Mouse (Mus musculus) CH12.LX (cell line): Measurements from ENCODE around the gene Cort. TPM values are rescaled to one million over a fixed set of nuclear protein-coding genes. Genes with fewer than 3 reads are reported as not detected.

ENCODE experiments used
- DNase-seq: peaks from one replicate; pipeline ENCODE4 v3.0.0-alpha.2; 2013; ENCODE audit errors: extremely low read depth
- H3K27ac ChIP-seq: 2 replicates; pipeline ENCODE4 v1.5.1; 2012; ENCODE audit warnings: low read depth, mild to moderate bottlenecking, control low read depth, moderate library complexity; ENCODE audit not compliant: insufficient read depth
- H3K27me3 ChIP-seq: replicated peaks from 2 replicates; pipeline ENCODE3; 2012; ENCODE audit warnings: inconsistent platforms
- H3K36me3 ChIP-seq, 2 experiments: replicated peaks in 1 of 2; 2 replicates each; pipeline versions ENCODE3 to v1.6.1; 2012; ENCODE audit warnings: inconsistent platforms in 1 of 2, low read length in 1 of 2, mild to moderate bottlenecking in 1 of 2, mixed read lengths in 1 of 2, moderate library complexity in 1 of 2; ENCODE audit not compliant: control insufficient read depth in 1 of 2, insufficient read depth in 1 of 2
- H3K4me1 ChIP-seq, 2 experiments: 2 replicates each; pipeline ENCODE4 v1.6.1; 2012; ENCODE audit warnings: inconsistent platforms in 1 of 2, moderate library complexity in 1 of 2; ENCODE audit not compliant: insufficient read depth in 2 of 2, control insufficient read depth in 1 of 2
- H3K4me2 ChIP-seq: 2 replicates; pipeline ENCODE4 v1.6.1; 2012; ENCODE audit warnings: low read depth, mild to moderate bottlenecking, control low read depth; ENCODE audit not compliant: poor library complexity, insufficient read depth, severe bottlenecking
- H3K4me3 ChIP-seq, 3 experiments: fragments of 150-350 bp in 1 of 3; sonication (generic) in 1 of 3; replicated peaks in 1 of 3; 2 replicates each; pipeline versions ENCODE3 to v1.5.1; 2011 to 2012; ENCODE audit warnings: low read depth in 2 of 3, low read length in 2 of 3, mild to moderate bottlenecking in 2 of 3, moderate library complexity in 2 of 3, control low read depth in 1 of 3, improper control_type of control experiment in 1 of 3, inconsistent platforms in 1 of 3, mixed read lengths in 1 of 3; ENCODE audit not compliant: poor library complexity in 1 of 3
- H3K79me2 ChIP-seq: replicated peaks from 2 replicates; pipeline ENCODE4 v1.6.1; 2012; ENCODE audit warnings: mild to moderate bottlenecking, moderate library complexity; ENCODE audit not compliant: control insufficient read depth, poor library complexity, insufficient read depth, severe bottlenecking; ENCODE audit errors: extremely low read depth
- H3K9ac ChIP-seq: 2 replicates; pipeline ENCODE4 v1.6.1; 2012; ENCODE audit warnings: low read depth, mild to moderate bottlenecking, control low read depth, moderate library complexity; ENCODE audit not compliant: insufficient read depth
- H3K9me3 ChIP-seq: replicated peaks from 2 replicates; pipeline ENCODE3; 2012; ENCODE audit warnings: low read length, inconsistent platforms, mixed read lengths
- BHLHE40 ChIP-seq: IDR thresholded peaks from 2 replicates; pipeline ENCODE4 v1.6.1; 2011; ENCODE audit warnings: mild to moderate bottlenecking, low read depth, low read length, improper control_type of control experiment
- CHD1 ChIP-seq: IDR thresholded peaks from 2 replicates; pipeline ENCODE4 v1.6.1; 2012; ENCODE audit warnings: low read depth, low read length, improper control_type of control experiment, inconsistent platforms
- CHD2 ChIP-seq: IDR thresholded peaks from 2 replicates; pipeline ENCODE4 v1.6.1; 2011; ENCODE audit warnings: low read length, improper control_type of control experiment
- CTCF ChIP-seq, 2 experiments: IDR thresholded peaks in 1 of 2; conservative IDR thresholded peaks in 1 of 2; 2 replicates each; pipeline ENCODE4 v1.5.1; 2011 to 2012; ENCODE audit warnings: low read depth in 2 of 2, low read length in 2 of 2, improper control_type of control experiment in 1 of 2, inconsistent platforms in 1 of 2, mild to moderate bottlenecking in 1 of 2, moderate library complexity in 1 of 2
- E2F4 ChIP-seq: IDR thresholded peaks from 2 replicates; pipeline ENCODE4 v1.6.1; 2011; ENCODE audit warnings: low read depth, low read length, improper control_type of control experiment; ENCODE audit not compliant: insufficient replicate concordance
- ELF1 ChIP-seq: IDR thresholded peaks from 2 replicates; pipeline ENCODE4 v1.6.1; 2014; ENCODE audit warnings: low read depth, mild to moderate bottlenecking, inconsistent platforms, low read length, improper control_type of control experiment
- EP300 ChIP-seq: IDR thresholded peaks from 2 replicates; pipeline ENCODE4 v1.6.1; 2011; ENCODE audit warnings: low read length, improper control_type of control experiment
- ETS1 ChIP-seq: conservative IDR thresholded peaks from 2 replicates; pipeline ENCODE4 v1.6.1; 2012; ENCODE audit warnings: low read depth, mild to moderate bottlenecking, inconsistent platforms, low read length, improper control_type of control experiment, moderate library complexity
- GABPA ChIP-seq: IDR thresholded peaks from 2 replicates; pipeline ENCODE4 v1.6.1; 2012; ENCODE audit warnings: low read depth, low read length, improper control_type of control experiment, inconsistent platforms; ENCODE audit not compliant: insufficient replicate concordance
- HCFC1 ChIP-seq: IDR thresholded peaks from 2 replicates; pipeline ENCODE4 v1.6.1; 2012; ENCODE audit warnings: low read depth, mild to moderate bottlenecking, inconsistent platforms, low read length, improper control_type of control experiment
- IRF4 ChIP-seq: IDR thresholded peaks from 2 replicates; pipeline ENCODE4 v1.6.1; 2014; ENCODE audit warnings: low read depth, mild to moderate bottlenecking, inconsistent platforms, low read length, improper control_type of control experiment
- JUN ChIP-seq: IDR thresholded peaks from 2 replicates; pipeline ENCODE4 v1.6.1; 2011; ENCODE audit warnings: low read depth, mild to moderate bottlenecking, low read length, improper control_type of control experiment, moderate library complexity; ENCODE audit not compliant: insufficient read depth
- JUND ChIP-seq: conservative IDR thresholded peaks from 2 replicates; pipeline ENCODE4 v1.6.1; 2011; ENCODE audit warnings: low read depth, low read length, improper control_type of control experiment
- KAT2A ChIP-seq: IDR thresholded peaks from 2 replicates; pipeline ENCODE4 v1.6.1; 2012; ENCODE audit warnings: low read length, improper control_type of control experiment, inconsistent platforms; ENCODE audit not compliant: insufficient replicate concordance
- MAFK ChIP-seq: IDR thresholded peaks from 2 replicates; pipeline ENCODE4 v1.6.1; 2011; ENCODE audit warnings: low read length, improper control_type of control experiment; ENCODE audit not compliant: insufficient replicate concordance
- MAX ChIP-seq: IDR thresholded peaks from 2 replicates; pipeline ENCODE4 v1.6.1; 2011; ENCODE audit warnings: low read length, improper control_type of control experiment
- MAZ ChIP-seq: IDR thresholded peaks from 2 replicates; pipeline ENCODE4 v1.6.1; 2012; ENCODE audit warnings: low read depth, mild to moderate bottlenecking, inconsistent platforms, low read length, improper control_type of control experiment, moderate library complexity
- MEF2A ChIP-seq: IDR thresholded peaks from 2 replicates; pipeline ENCODE4 v1.6.1; 2014; ENCODE audit warnings: low read depth, mild to moderate bottlenecking, inconsistent platforms, low read length, improper control_type of control experiment, borderline replicate concordance
- MXI1 ChIP-seq: IDR thresholded peaks from 2 replicates; pipeline ENCODE4 v1.6.1; 2011; ENCODE audit warnings: mild to moderate bottlenecking, low read depth, low read length, improper control_type of control experiment
- MYC ChIP-seq: IDR thresholded peaks from 2 replicates; pipeline ENCODE4 v1.6.1; 2011; ENCODE audit warnings: low read depth, mild to moderate bottlenecking, improper control_type of control experiment, low read length
- NELFE ChIP-seq: IDR thresholded peaks from 2 replicates; pipeline ENCODE4 v1.6.1; 2011; ENCODE audit warnings: low read depth, low read length, improper control_type of control experiment
- NRF1 ChIP-seq: IDR thresholded peaks from 2 replicates; pipeline ENCODE4 v1.6.1; 2014; ENCODE audit warnings: low read depth, mild to moderate bottlenecking, inconsistent platforms, low read length, improper control_type of control experiment, moderate library complexity
- PAX5 ChIP-seq: IDR thresholded peaks from 2 replicates; pipeline ENCODE4 v1.6.1; 2012; ENCODE audit warnings: low read length, inconsistent platforms, mixed read lengths
- POLR2A ChIP-seq: IDR thresholded peaks from 2 replicates; pipeline ENCODE4 v1.6.1; 2011; ENCODE audit warnings: low read depth, mild to moderate bottlenecking, improper control_type of control experiment, low read length
- POLR2AphosphoS2 ChIP-seq: IDR thresholded peaks from 2 replicates; pipeline ENCODE4 v1.6.1; 2011; ENCODE audit warnings: low read depth, low read length, improper control_type of control experiment
- RAD21 ChIP-seq: IDR thresholded peaks from 2 replicates; pipeline ENCODE4 v1.6.1; 2011; ENCODE audit warnings: low read depth, mild to moderate bottlenecking, low read length, improper control_type of control experiment, moderate library complexity
- RCOR1 ChIP-seq: conservative IDR thresholded peaks from 2 replicates; pipeline ENCODE4 v1.6.1; 2012; ENCODE audit warnings: low read depth, mild to moderate bottlenecking, inconsistent platforms, low read length, improper control_type of control experiment
- SIN3A ChIP-seq: IDR thresholded peaks from 2 replicates; pipeline ENCODE4 v1.6.1; 2012; ENCODE audit warnings: low read length, improper control_type of control experiment, inconsistent platforms
- SMC3 ChIP-seq: IDR thresholded peaks from 2 replicates; pipeline ENCODE4 v1.6.1; 2011; ENCODE audit warnings: low read depth, low read length, improper control_type of control experiment
- TBP ChIP-seq: conservative IDR thresholded peaks from 2 replicates; pipeline ENCODE4 v1.6.1; 2011; ENCODE audit warnings: low read depth, low read length, improper control_type of control experiment
- TCF12 ChIP-seq: IDR thresholded peaks from 2 replicates; pipeline ENCODE4 v1.6.1; 2014; ENCODE audit warnings: low read depth, mild to moderate bottlenecking, inconsistent platforms, low read length, improper control_type of control experiment
- UBTF ChIP-seq: IDR thresholded peaks from 2 replicates; pipeline ENCODE4 v1.6.1; 2012; ENCODE audit warnings: low read depth, mild to moderate bottlenecking, inconsistent platforms, low read length, improper control_type of control experiment, moderate library complexity
- USF1 ChIP-seq: IDR thresholded peaks from 2 replicates; pipeline ENCODE4 v1.6.1; 2014; ENCODE audit warnings: low read depth, mild to moderate bottlenecking, inconsistent platforms, low read length, improper control_type of control experiment
- USF2 ChIP-seq: conservative IDR thresholded peaks from 2 replicates; pipeline ENCODE4 v1.6.1; 2011; ENCODE audit warnings: low read depth, low read length, improper control_type of control experiment
- ZC3H11A ChIP-seq: IDR thresholded peaks from 2 replicates; pipeline ENCODE4 v1.6.1; 2012; ENCODE audit warnings: low read depth, mild to moderate bottlenecking, inconsistent platforms, low read length, improper control_type of control experiment
- ZKSCAN1 ChIP-seq: IDR thresholded peaks from 2 replicates; pipeline ENCODE4 v1.6.1; 2012; ENCODE audit warnings: low read depth, inconsistent platforms, low read length, improper control_type of control experiment, borderline replicate concordance
- ZMIZ1 ChIP-seq: IDR thresholded peaks from 2 replicates; pipeline ENCODE4 v1.6.1; 2012; ENCODE audit warnings: low read depth, mild to moderate bottlenecking, inconsistent platforms, low read length, improper control_type of control experiment
- ZNF384 ChIP-seq: IDR thresholded peaks from 2 replicates; pipeline ENCODE4 v1.6.1; 2012; ENCODE audit warnings: low read depth, low read length, improper control_type of control experiment, inconsistent platforms
- dilution Hi-C: fragments of 300-500 bp; cut with MboI; formaldehyde crosslinking; loops from 2 replicates; pipeline ENCODE4 v1.14.3; 2020; ENCODE audit warnings: low sequenced_read_pairs; ENCODE audit not compliant: extremely low pct_unique_long_range_greater_than_20kb, extremely low pct_ligation_motif_present
- in situ Hi-C: fragments of 300-500 bp; cut with MboI; formaldehyde crosslinking; loops from 3 replicates; pipeline ENCODE4 v1.14.3; 2019; ENCODE audit warnings: low sequenced_read_pairs, low pct_ligation_motif_present, low pct_unique_long_range_greater_than_20kb, mixed read lengths
- polyA plus RNA-seq: library from polyadenylated mRNA; unstranded; fragments of >175 nt; gene quantifications from 2 replicates; pipeline ENCODE4 v1.2.1, GENCODE M21; 2012; ENCODE audit warnings: low read depth; ENCODE audit not compliant: insufficient read length
- total RNA-seq, 2 experiments: library from RNA; depleted of rRNA; stranded (reverse); fragments of 300-350 nt in 1 of 2; fragments of >200 nt in 1 of 2; gene quantifications; 2 replicates each; pipeline ENCODE4 v1.2.3; 2012 to 2014

Gene Cort
- total and polyA plus RNA-seq, 3 experiments, result 0.59 to 0.94 TPM; not detected in 1

GRCm38 (mm10) chr4:149166957-149167611 lies 40.5 kb upstream of the Cort start:
- no peaks in the 10 kb centered on the region for H3K27me3 ChIP-seq
- peak; percentile 65 for DNase-seq
- H3K4me1 ChIP-seq, result peaks cover 0 to 54% of the 10 kb centered on the region in 2 experiments; a peak in 2 of 4 replicates
- no peaks in the 10 kb centered on the region for H3K9me3 ChIP-seq
- peak overlapping the region; percentile 77 for H3K9ac ChIP-seq
- TF ChIP-seq MEF2A (no peak), NRF1 (no peak), CTCF (conservative IDR thresholded peaks at IDR 0.05 in 1 of 2, IDR thresholded peaks at IDR 0.05 in 1 of 2; ENCODE audit: low read depth in 2 of 2, low read length in 2 of 2) (no peak), MYC (peak; percentile 96), BHLHE40 (peak; percentile 92), TCF12 (peak; percentile 51; the same call in 1 of the 2 replicates), SIN3A (no peak; the same call in none of the 2 replicates), POLR2A (peak; percentile 48; the same call in 1 of the 2 replicates), JUND (no peak), SMC3 (no peak), MAFK (no peak), EP300 (no peak), POLR2AphosphoS2 (no peak), MAX (peak; percentile 94), USF1 (no peak), MAZ (no peak), UBTF (no peak), HCFC1 (peak; percentile 21; the same call in 1 of the 2 replicates), ZMIZ1 (no peak), RAD21 (no peak), PAX5 (no peak), CHD1 (no peak), USF2 (no peak; the same call in 1 of the 2 replicates), ZNF384 (peak; percentile 97), IRF4 (peak; percentile 49; the same call in 1 of the 2 replicates), GABPA (no peak), ZKSCAN1 (no peak), RCOR1 (no peak), KAT2A (no peak), ELF1 (peak; percentile 57; the same call in 1 of the 2 replicates), ZC3H11A (no peak), TBP (peak; percentile 59; the same call in 1 of the 2 replicates), NELFE (no peak), CHD2 (no peak), JUN (no peak; the same call in 1 of the 2 replicates), E2F4 (no peak), MXI1 (peak; percentile 93), ETS1 (peak; percentile 54)
- dilution Hi-C loops, result no loop called here
- in situ Hi-C loops, result loop anchor here (25.0 kb wide), 1 partner anchor 545 kb away; the partner anchor contains the start of gene Pik3cd
- peaks cover 7 to 31% of the 10 kb centered on the region in 2 experiments for H3K36me3 ChIP-seq
- H3K4me3 ChIP-seq, result peak overlapping the region; percentile 81 to 95 (median 85)
- H3K27ac ChIP-seq, result peak overlapping the region; percentile 73
- H3K79me2 ChIP-seq, result peaks cover 14% of the 10 kb centered on the region
- peak overlapping the region; percentile 81 for H3K4me2 ChIP-seq
